Mouse (Mus musculus) cortical plate, adult 2 months (tissue): ENCODE measurements around the gene Hoxa7.

Source experiments
- CTCF ChIP-seq: fragments of 200-500 bp; IDR thresholded peaks from 2 replicates; pipeline ENCODE4 v1.5.1; 2011; ENCODE audit warnings: mild to moderate bottlenecking, control low read depth, low read length; ENCODE audit not compliant: insufficient read depth; ENCODE audit errors: extremely low read depth
- POLR2A ChIP-seq: fragments of 200-500 bp; IDR thresholded peaks from 2 replicates; pipeline ENCODE4 v1.6.1; 2011; ENCODE audit warnings: mild to moderate bottlenecking, low read length, control low read depth; ENCODE audit not compliant: insufficient read depth; ENCODE audit errors: extremely low read depth

DNA sequence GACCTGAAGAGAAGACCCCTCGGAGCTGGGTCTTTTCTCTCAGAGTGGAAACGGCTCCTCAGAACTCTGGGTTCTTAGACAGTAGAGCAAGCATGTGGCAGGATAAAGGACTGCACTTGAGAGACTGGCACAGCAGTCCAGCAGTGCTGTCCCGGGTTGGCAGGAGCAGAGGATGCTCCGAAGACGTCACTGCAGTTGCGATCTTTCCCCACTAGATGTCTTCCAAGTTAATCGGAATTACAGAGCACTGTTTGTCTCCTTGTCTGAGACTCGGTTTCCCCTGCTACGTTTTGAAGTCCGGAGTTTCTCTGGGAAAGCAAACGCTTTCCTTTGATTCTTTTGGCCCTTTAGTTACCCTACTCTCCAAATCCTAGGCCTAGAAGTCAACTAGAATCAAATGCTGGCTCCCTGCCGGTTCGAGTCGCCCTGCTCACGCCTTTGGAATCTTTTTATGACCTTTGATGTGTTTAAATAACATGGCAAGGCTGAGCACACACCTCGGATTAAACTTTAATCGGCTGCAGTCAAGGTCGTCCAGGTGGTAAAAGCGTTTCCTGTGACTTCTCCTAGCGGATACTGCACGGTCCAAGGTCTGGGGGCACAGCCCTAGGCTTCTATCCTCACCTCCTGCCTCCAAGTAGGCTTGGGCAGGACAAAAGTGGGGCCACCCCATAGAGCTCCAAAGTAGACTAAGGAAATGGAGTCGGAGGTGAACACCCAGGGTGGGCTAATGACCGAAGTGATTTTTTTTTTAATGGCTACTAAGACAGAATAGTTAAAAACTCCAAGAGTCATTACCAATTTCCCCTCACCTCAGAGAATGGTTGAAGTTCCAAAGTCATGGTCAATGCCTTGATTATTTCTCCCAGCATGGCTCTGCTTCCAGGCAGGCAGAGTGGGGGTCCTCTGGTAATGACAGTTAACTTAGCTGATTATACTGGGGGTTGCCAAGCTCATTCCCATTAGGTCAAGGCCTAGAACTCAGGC lies 49.1 kb upstream of the Hoxa7 start:
- TF ChIP-seq CTCF (peak; percentile 73), POLR2A (no peak)
